Comparison of ENCODE assay signal across 39 mouse cellular contexts in genomic region chr11:80895853-80896252, GRCm38 (mm10). TPM values are rescaled to one million over a fixed set of nuclear protein-coding genes. Genes with fewer than 3 reads are reported as not detected.
"Had no signal": no experiment of that assay in that cellular context is flagged by ENCODE, and none has a peak within 500 bp of the region (broad histone marks: within the 10 kb centered on the region; RNA-seq: fewer than 3 reads in every experiment).

No protein-coding gene starts in this region.

- ATAC-seq: hindbrain, postnatal 0 days; intestine, embryonic 16.5 days; liver, postnatal 0 days had no signal

- H3K27ac ChIP-seq: heart, adult 2 months; heart, embryonic 13.5 days; heart, embryonic 15.5 days; hindbrain, embryonic 13.5 days; hindbrain, embryonic 15.5 days; hindbrain, postnatal 0 days; left cerebral cortex, adult 2 months; limb, embryonic 10.5 days; limb, embryonic 12.5 days; liver, embryonic 13.5 days; liver, embryonic 15.5 days had no signal

- H3K27me3 ChIP-seq: hindbrain, embryonic 15.5 days; liver, embryonic 13.5 days had no signal

- H3K9ac ChIP-seq: heart, embryonic 13.5 days; heart, embryonic 15.5 days; hindbrain, embryonic 13.5 days; hindbrain, embryonic 15.5 days; limb, embryonic 12.5 days; liver, embryonic 13.5 days; liver, embryonic 15.5 days; liver, postnatal 0 days had no signal

- H3K36me3 ChIP-seq: heart, embryonic 13.5 days; heart, embryonic 15.5 days; hindbrain, embryonic 13.5 days; hindbrain, embryonic 15.5 days; limb, embryonic 10.5 days; limb, embryonic 12.5 days; liver, embryonic 13.5 days; liver, embryonic 15.5 days had no signal

- H3K4me2 ChIP-seq: heart, embryonic 11.5 days; heart, embryonic 13.5 days; heart, embryonic 15.5 days; hindbrain, embryonic 13.5 days; hindbrain, embryonic 15.5 days; limb, embryonic 12.5 days; liver, embryonic 11.5 days; liver, embryonic 13.5 days; liver, embryonic 15.5 days had no signal

- H3K9me3 ChIP-seq: heart, embryonic 13.5 days; heart, embryonic 15.5 days; hindbrain, embryonic 13.5 days; hindbrain, embryonic 15.5 days; limb, embryonic 10.5 days; limb, embryonic 12.5 days; liver, embryonic 13.5 days; liver, embryonic 15.5 days had no signal

- H3K4me1 ChIP-seq: heart, embryonic 13.5 days; heart, embryonic 15.5 days; hindbrain, embryonic 13.5 days; hindbrain, embryonic 15.5 days; limb, embryonic 10.5 days; limb, embryonic 12.5 days; liver, embryonic 13.5 days; liver, embryonic 15.5 days had no signal

- H3K4me3 ChIP-seq: heart, adult 2 months; heart, embryonic 13.5 days; heart, embryonic 15.5 days; hindbrain, embryonic 13.5 days; hindbrain, embryonic 15.5 days; left cerebral cortex, adult 2 months; limb, embryonic 10.5 days; limb, embryonic 12.5 days; liver, embryonic 13.5 days; liver, embryonic 15.5 days had no signal

- DNase-seq: gastrocnemius, postnatal 14 days; gastrocnemius, postnatal 36 days; heart, adult 11 months; heart, adult 2 months; heart, postnatal 14 days; heart, postnatal 36 days; kidney, adult 18-20 months; kidney, adult 8-10 months; kidney, postnatal 10 days; kidney, postnatal 25 days; kidney, postnatal 4 days; liver; liver, embryonic 13.5 days; liver, postnatal 0 days; lung, adult 2 months had no signal

RNA-seq across cellular contexts. Expression of gene Spaca3, which starts 37.7 kb away (rescaled TPM):
- total RNA-seq: gastrocnemius, adult 18-20 months; gastrocnemius, adult 8-10 months; gastrocnemius, postnatal 14 days; gastrocnemius, postnatal 36 days; heart, adult 2 months; heart, postnatal 14 days; heart, postnatal 36 days; hematopoietic stem cell, adult 5-6 weeks; hindbrain, postnatal 0 days; layer of hippocampus, postnatal 10 days; layer of hippocampus, postnatal 25 days; left cerebral cortex, adult 2 months; left cerebral cortex, postnatal 14 days; left cerebral cortex, postnatal 36 days had no signal
- polyA plus RNA-seq: heart, adult 2 months; heart, embryonic 11.5 days; heart, embryonic 13.5 days; heart, embryonic 15.5 days; hindbrain, embryonic 11.5 days; hindbrain, embryonic 13.5 days; hindbrain, embryonic 15.5 days; hindbrain, postnatal 0 days; intestine, embryonic 14.5 days; intestine, embryonic 16.5 days; kidney, embryonic 14.5 days; kidney, embryonic 16.5 days; limb, embryonic 10.5 days; limb, embryonic 12.5 days; limb, embryonic 14.5 days; liver, embryonic 11.5 days; liver, embryonic 13.5 days; liver, embryonic 15.5 days; liver, postnatal 0 days; lung, adult 2 months had no signal
